Mouse (Mus musculus) CH12.LX (cell line): Measurements from ENCODE around the gene Tespa1.

Source experiments
- CHD1 ChIP-seq: IDR thresholded peaks from 2 replicates; pipeline ENCODE4 v1.6.1; 2012; ENCODE audit warnings: low read depth, low read length, improper control_type of control experiment, inconsistent platforms
- CHD2 ChIP-seq: IDR thresholded peaks from 2 replicates; pipeline ENCODE4 v1.6.1; 2011; ENCODE audit warnings: low read length, improper control_type of control experiment
- CTCF ChIP-seq, 2 experiments: IDR thresholded peaks in 1 of 2; conservative IDR thresholded peaks in 1 of 2; 2 replicates each; pipeline ENCODE4 v1.5.1; 2011 to 2012; ENCODE audit warnings: low read depth in 2 of 2, low read length in 2 of 2, improper control_type of control experiment in 1 of 2, inconsistent platforms in 1 of 2, mild to moderate bottlenecking in 1 of 2, moderate library complexity in 1 of 2
- EP300 ChIP-seq: IDR thresholded peaks from 2 replicates; pipeline ENCODE4 v1.6.1; 2011; ENCODE audit warnings: low read length, improper control_type of control experiment
- HCFC1 ChIP-seq: IDR thresholded peaks from 2 replicates; pipeline ENCODE4 v1.6.1; 2012; ENCODE audit warnings: low read depth, mild to moderate bottlenecking, inconsistent platforms, low read length, improper control_type of control experiment
- JUN ChIP-seq: IDR thresholded peaks from 2 replicates; pipeline ENCODE4 v1.6.1; 2011; ENCODE audit warnings: low read depth, mild to moderate bottlenecking, low read length, improper control_type of control experiment, moderate library complexity; ENCODE audit not compliant: insufficient read depth
- KAT2A ChIP-seq: IDR thresholded peaks from 2 replicates; pipeline ENCODE4 v1.6.1; 2012; ENCODE audit warnings: low read length, improper control_type of control experiment, inconsistent platforms; ENCODE audit not compliant: insufficient replicate concordance
- MAX ChIP-seq: IDR thresholded peaks from 2 replicates; pipeline ENCODE4 v1.6.1; 2011; ENCODE audit warnings: low read length, improper control_type of control experiment
- MYC ChIP-seq: IDR thresholded peaks from 2 replicates; pipeline ENCODE4 v1.6.1; 2011; ENCODE audit warnings: low read depth, mild to moderate bottlenecking, improper control_type of control experiment, low read length
- NELFE ChIP-seq: IDR thresholded peaks from 2 replicates; pipeline ENCODE4 v1.6.1; 2011; ENCODE audit warnings: low read depth, low read length, improper control_type of control experiment
- SMC3 ChIP-seq: IDR thresholded peaks from 2 replicates; pipeline ENCODE4 v1.6.1; 2011; ENCODE audit warnings: low read depth, low read length, improper control_type of control experiment
- USF2 ChIP-seq: conservative IDR thresholded peaks from 2 replicates; pipeline ENCODE4 v1.6.1; 2011; ENCODE audit warnings: low read depth, low read length, improper control_type of control experiment
- ZKSCAN1 ChIP-seq: IDR thresholded peaks from 2 replicates; pipeline ENCODE4 v1.6.1; 2012; ENCODE audit warnings: low read depth, inconsistent platforms, low read length, improper control_type of control experiment, borderline replicate concordance

GRCm38 (mm10) chr10:130313531-130313930 lies 9.1 kb upstream of the Tespa1 start:
- TF ChIP-seq JUN: no peak
- no peak for TF ChIP-seq ZKSCAN1
- peak; percentile 19 to 83; a peak in 3 of 4 replicates for TF ChIP-seq CTCF (conservative IDR thresholded peaks at IDR 0.05 in 1 of 2, IDR thresholded peaks at IDR 0.05 in 1 of 2; ENCODE audit: low read depth in 2 of 2, low read length in 2 of 2)
- no peak for TF ChIP-seq HCFC1
- no peak for TF ChIP-seq USF2
- TF ChIP-seq KAT2A: no peak
- no peak for TF ChIP-seq EP300
- no peak for TF ChIP-seq NELFE
- no peak for TF ChIP-seq CHD2
- no peak for TF ChIP-seq CHD1
- TF ChIP-seq SMC3: peak; percentile 90
- peak; percentile 86; the same call in 1 of the 2 replicates for TF ChIP-seq MYC
- peak; percentile 71; the same call in 1 of the 2 replicates for TF ChIP-seq MAX
